ENCODE assay signal across 25 mouse cellular contexts in genomic region chr5:97387622-97388021, GRCm38 (mm10). TPM values are rescaled to one million over a fixed set of nuclear protein-coding genes. Genes with fewer than 3 reads are reported as not detected.
DNase-seq lines count a peak whose midpoint lies in the region; ATAC-seq and TF ChIP-seq lines count a peak whose summit lies in the region.
"Had no signal": no experiment of that assay in that cellular context is flagged by ENCODE, and none has a peak within 500 bp of the region (broad histone marks: within the 10 kb centered on the region; RNA-seq: fewer than 3 reads in every experiment).

No protein-coding gene starts in this region.

- H3K36me3 ChIP-seq in heart, embryonic 12.5 days = no peaks in the 10 kb centered on the region
- H3K36me3 ChIP-seq in lung, embryonic 14.5 days (ENCODE audit: insufficient read depth) = no peaks in the 10 kb centered on the region
- H3K36me3 ChIP-seq in lung, postnatal 0 days (ENCODE audit: insufficient read depth, low read length) = no peaks in the 10 kb centered on the region
- H3K36me3 ChIP-seq: embryonic facial prominence, embryonic 15.5 days; midbrain, embryonic 15.5 days; neural tube, embryonic 15.5 days had no signal

- 0 out of 2 replicates have a peak overlapping the region, but pooled peaks have one; percentile 20 for H3K4me3 ChIP-seq in heart, embryonic 12.5 days
- H3K4me3 ChIP-seq in lung, embryonic 14.5 days (ENCODE audit: low read depth, low read length) = no peak overlapping the region
- no peak overlapping the region for H3K4me3 ChIP-seq in lung, postnatal 0 days (ENCODE audit: low read depth, low read length)
- H3K4me3 ChIP-seq: embryonic facial prominence, embryonic 15.5 days; midbrain, embryonic 15.5 days; neural tube, embryonic 15.5 days had no signal

- no peak overlapping the region for H3K27ac ChIP-seq in heart, embryonic 12.5 days (ENCODE audit: poor library complexity, severe bottlenecking)
- H3K27ac ChIP-seq in lung, embryonic 14.5 days (ENCODE audit: low read depth) = no peak overlapping the region
- no peak overlapping the region for H3K27ac ChIP-seq in lung, postnatal 0 days (ENCODE audit: low read length)
- H3K27ac ChIP-seq: embryonic facial prominence, embryonic 15.5 days; hindbrain, embryonic 14.5 days; liver, embryonic 14.5 days; midbrain, embryonic 15.5 days; neural tube, embryonic 15.5 days had no signal

- no peak for TF ChIP-seq CTCF in lung, embryonic 14.5 days (IDR thresholded peaks at IDR 0.05; ENCODE audit: low read depth)
- TF ChIP-seq CTCF in lung, postnatal 0 days (IDR thresholded peaks at IDR 0.05) = no peak

- H3K4me1 ChIP-seq in heart, embryonic 12.5 days (replicated peaks) = peaks cover 19% of the 10 kb centered on the region
- H3K4me1 ChIP-seq in lung, embryonic 14.5 days (ENCODE audit: insufficient read depth) = 0 out of 2 replicates have a peak, but pooled peaks cover 3% of the 10 kb centered on the region
- H3K4me1 ChIP-seq in lung, postnatal 0 days (ENCODE audit: insufficient read depth, low read depth, low read length) = no peaks in the 10 kb centered on the region
- H3K4me1 ChIP-seq: embryonic facial prominence, embryonic 15.5 days; midbrain, embryonic 15.5 days; neural tube, embryonic 15.5 days had no signal

- no peak for DNase-seq in heart, adult 9 months (ENCODE audit: low spot score in 2 of 2)
- peak; percentile 25 for DNase-seq in lung, embryonic 14.5 days
- no peak for DNase-seq in lung, postnatal 0 days (ENCODE audit: low spot score)
- peak; percentile 18 to 23 for DNase-seq in frontal cortex, postnatal 14 days (ENCODE audit: low spot score in 2 of 2)
- peak; percentile 7 for DNase-seq in heart, postnatal 4 days
- no peak for DNase-seq in kidney, postnatal 4 days
- DNase-seq: adrenal gland, postnatal 25 days; B cell, adult 2 months; cerebellum, adult 11-12 months; cerebellum, postnatal 25 days; embryo, embryonic 11 days; kidney, adult 9 months; kidney, postnatal 25 days; layer of hippocampus, adult 9-11 months; lung, postnatal 14 days had no signal

- no peaks in the 10 kb centered on the region for H3K27me3 ChIP-seq in heart, embryonic 12.5 days (replicated peaks)
- H3K27me3 ChIP-seq in lung, embryonic 14.5 days (ENCODE audit: insufficient read depth, low read length) = no peaks in the 10 kb centered on the region
- H3K27me3 ChIP-seq in lung, postnatal 0 days (replicated peaks; ENCODE audit: insufficient read depth, low read length) = no peaks in the 10 kb centered on the region
- H3K27me3 ChIP-seq: embryonic facial prominence, embryonic 15.5 days; midbrain, embryonic 15.5 days; neural tube, embryonic 15.5 days had no signal

- TF ChIP-seq EP300 in lung, postnatal 0 days (IDR thresholded peaks at IDR 0.05) = no peak

- no peak for ATAC-seq in heart, embryonic 12.5 days (ENCODE audit: insufficient number of reproducible peaks, low FRiP score)
- no peak; the same call in 1 of the 2 replicates for ATAC-seq in lung, embryonic 14.5 days (ENCODE audit: insufficient read depth)
- no peak for ATAC-seq in lung, postnatal 0 days
- ATAC-seq: midbrain, embryonic 15.5 days had no signal

- H3K4me2 ChIP-seq in heart, embryonic 12.5 days = peak overlapping the region; percentile 52
- no peak overlapping the region; the same call in 1 of the 2 replicates for H3K4me2 ChIP-seq in lung, embryonic 14.5 days
- H3K4me2 ChIP-seq in lung, postnatal 0 days (replicated peaks; ENCODE audit: low read depth, low read length) = no peak overlapping the region
- H3K4me2 ChIP-seq: embryonic facial prominence, embryonic 15.5 days; hindbrain, embryonic 14.5 days; midbrain, embryonic 15.5 days; neural tube, embryonic 15.5 days had no signal

- no peak overlapping the region for H3K9ac ChIP-seq in heart, embryonic 12.5 days
- no peak overlapping the region for H3K9ac ChIP-seq in lung, embryonic 14.5 days
- H3K9ac ChIP-seq in lung, postnatal 0 days (replicated peaks; ENCODE audit: low read depth) = no peak overlapping the region
- H3K9ac ChIP-seq: embryonic facial prominence, embryonic 15.5 days; hindbrain, embryonic 14.5 days; liver, embryonic 14.5 days; midbrain, embryonic 15.5 days; neural tube, embryonic 15.5 days had no signal

- H3K9me3 ChIP-seq in heart, embryonic 12.5 days (replicated peaks) = no peaks in the 10 kb centered on the region
- no peaks in the 10 kb centered on the region for H3K9me3 ChIP-seq in lung, embryonic 14.5 days (ENCODE audit: low read depth, low read length)
- H3K9me3 ChIP-seq in lung, postnatal 0 days (ENCODE audit: low read length) = no peaks in the 10 kb centered on the region
- H3K9me3 ChIP-seq: embryonic facial prominence, embryonic 15.5 days; midbrain, embryonic 15.5 days; neural tube, embryonic 15.5 days had no signal

- 45% methylated on average over 6 of the region's 6 CpGs for WGBS in heart, embryonic 12.5 days
- 28% methylated on average over 6 of the region's 6 CpGs for WGBS in lung, embryonic 14.5 days
- WGBS in lung, postnatal 0 days = 47% methylated on average over 6 of the region's 6 CpGs

RNA-seq across cellular contexts. Expression of gene Naa11, which starts 4.6 kb away (rescaled TPM):
- polyA plus RNA-seq in heart, embryonic 12.5 days (2016; fragmentation: Nextera tagmentation; extraction: Ambion mirVana) = 0.06 TPM in 1 of 2 replicates, not detected in the other
- polyA plus RNA-seq in lung, embryonic 14.5 days (2014; fragmentation: Nextera tagmentation; extraction: Ambion mirVana) = 0.08 TPM in 1 of 2 replicates, not detected in the other
- 0.04 and 0.05 TPM in 2 replicates for polyA plus RNA-seq in lung, postnatal 0 days (2015; fragmentation: Nextera tagmentation; extraction: Ambion mirVana)
- not detected for total RNA-seq in heart, postnatal 4 days (2021)
- total RNA-seq: adrenal gland, postnatal 25 days; megakaryocyte, adult 5-6 weeks had no signal
- polyA plus RNA-seq: embryonic facial prominence, embryonic 15.5 days; gonadal fat pad, adult 2 months; hindbrain, embryonic 14.5 days; limb, embryonic 14.5 days; liver, embryonic 14.5 days; midbrain, embryonic 15.5 days; neural tube, embryonic 15.5 days; small intestine, adult 2 months had no signal

Comparison
In these comparisons a context has a peak if more than half of its experiments do, and no peak if none do; other contexts are left out.
1. DNase-seq: peak in lung, embryonic 14.5 days (single experiment), frontal cortex, postnatal 14 days (2 of 2) and heart, postnatal 4 days (single experiment); none in heart, adult 9 months (0 of 2), lung, postnatal 0 days (single experiment) and kidney, postnatal 4 days (0 of 2).